Mouse (Mus musculus): ENCODE results near the gene Fbxo36.

Fbxo36 gene

GRCm38 (mm10) chr1:84855756-84856155 lies 16.1 kb downstream of the Fbxo36 start:
- no peak for DNase-seq (ENCODE audit: extremely low read depth, low read depth, low spot score)

GRCm38 (mm10) chr1:84859597-84859996 lies 20.0 kb downstream of the Fbxo36 start:
- no peak for DNase-seq (ENCODE audit: extremely low read depth, low read depth, low spot score)

- DNase-seq (ENCODE audit: extremely low read depth, low read depth, low spot score), result no peak
These were observed 21.0 kb downstream of the Fbxo36 start for GRCm38 (mm10) chr1:84860360-84861254.

- DNase-seq (ENCODE audit: extremely low read depth, low read depth, low spot score), result no peak
These were observed 21.6 kb downstream of the Fbxo36 start for GRCm38 (mm10) chr1:84861255-84861630.

GRCm38 (mm10) chr1:84864645-84865044 lies 25.0 kb downstream of the Fbxo36 start:
- DNase-seq (ENCODE audit: extremely low read depth, low read depth, low spot score), result no peak

GRCm38 (mm10) chr1:84866231-84866630 lies 26.6 kb downstream of the Fbxo36 start:
- DNase-seq (ENCODE audit: extremely low read depth, low read depth, low spot score), result no peak

- DNase-seq (ENCODE audit: extremely low read depth, low read depth, low spot score), result no peak
These were observed 27.1 kb downstream of the Fbxo36 start for GRCm38 (mm10) chr1:84866706-84867230.

- no peak for DNase-seq (ENCODE audit: extremely low read depth, low read depth, low spot score)
These were observed 28.7 kb downstream of the Fbxo36 start for GRCm38 (mm10) chr1:84868311-84868710.

GRCm38 (mm10) chr1:84868841-84869240 lies 29.2 kb downstream of the Fbxo36 start:
- DNase-seq (ENCODE audit: extremely low read depth, low read depth, low spot score), result no peak

- no peak for DNase-seq (ENCODE audit: extremely low read depth, low read depth, low spot score)
These were observed 29.9 kb downstream of the Fbxo36 start for GRCm38 (mm10) chr1:84869498-84869897.

GRCm38 (mm10) chr1:84871131-84871530 lies 31.5 kb downstream of the Fbxo36 start:
- no peak for DNase-seq (ENCODE audit: extremely low read depth, low read depth, low spot score)

- no peak for DNase-seq (ENCODE audit: extremely low read depth, low read depth, low spot score)
These were observed 32.5 kb downstream of the Fbxo36 start for GRCm38 (mm10) chr1:84872105-84872504.

GRCm38 (mm10) chr1:84872939-84873338 lies 33.3 kb downstream of the Fbxo36 start:
- no peak for DNase-seq (ENCODE audit: extremely low read depth, low read depth, low spot score)

- DNase-seq (ENCODE audit: extremely low read depth, low read depth, low spot score), result no peak
These were observed 37.9 kb downstream of the Fbxo36 start for GRCm38 (mm10) chr1:84877590-84877989.

GRCm38 (mm10) chr1:84879571-84880120 lies 40.0 kb downstream of the Fbxo36 start:
- DNase-seq (ENCODE audit: extremely low read depth, low read depth, low spot score), result no peak

GRCm38 (mm10) chr1:84881248-84882065 lies 41.8 kb downstream of the Fbxo36 start:
- no peak for DNase-seq (ENCODE audit: extremely low read depth, low read depth, low spot score)

- DNase-seq (ENCODE audit: extremely low read depth, low read depth, low spot score), result no peak
These were observed 42.5 kb downstream of the Fbxo36 start for GRCm38 (mm10) chr1:84882066-84882532.

- no peak for DNase-seq (ENCODE audit: extremely low read depth, low read depth, low spot score)
These were observed 43.3 kb downstream of the Fbxo36 start for GRCm38 (mm10) chr1:84882937-84883336.

GRCm38 (mm10) chr1:84883889-84884288 lies 44.2 kb downstream of the Fbxo36 start:
- DNase-seq (ENCODE audit: extremely low read depth, low read depth, low spot score), result no peak

- no peak for DNase-seq (ENCODE audit: extremely low read depth, low read depth, low spot score)
These were observed 45.5 kb downstream of the Fbxo36 start for GRCm38 (mm10) chr1:84885174-84885573.

- no peak for DNase-seq (ENCODE audit: extremely low read depth, low read depth, low spot score)
These were observed 46.3 kb downstream of the Fbxo36 start for GRCm38 (mm10) chr1:84885921-84886320.
